Mouse (Mus musculus) C2C12 (cell line): Measurements from ENCODE around the gene Mapt.

Experiments
- CEBPB ChIP-seq: IDR thresholded peaks from one replicate; pipeline ENCODE4 v1.6.1; 2011; ENCODE audit warnings: low read depth, mild to moderate bottlenecking, control low read depth, moderate library complexity
- CTCF ChIP-seq: IDR thresholded peaks from one replicate; pipeline ENCODE4 v1.5.1; 2011; ENCODE audit not compliant: control insufficient read depth, insufficient read depth, insufficient read length
- MAX ChIP-seq: IDR thresholded peaks from one replicate; pipeline ENCODE4 v1.6.1; 2011; ENCODE audit warnings: mild to moderate bottlenecking, control low read depth
- MYOD1 ChIP-seq: IDR thresholded peaks from one replicate; pipeline ENCODE4 v1.6.1; 2011; ENCODE audit warnings: low read depth; ENCODE audit not compliant: control insufficient read depth, insufficient read length
- MYOG ChIP-seq: IDR thresholded peaks from one replicate; pipeline ENCODE4 v1.6.1; 2011; ENCODE audit not compliant: control insufficient read depth, insufficient read length; ENCODE audit errors: extremely low read depth
- USF1 ChIP-seq: IDR thresholded peaks from one replicate; pipeline ENCODE4 v1.6.1; 2011; ENCODE audit warnings: low read depth, mild to moderate bottlenecking, control low read depth, moderate library complexity

- TF ChIP-seq CTCF (no peak), USF1 (no peak), MYOD1 (no peak), CEBPB (no peak), MAX (no peak), MYOG (no peak)
Observed at GRCm38 (mm10) chr11:104317631-104318030, 86.4 kb downstream of the Mapt start.
